Mouse (Mus musculus) liver, adult 2 months (tissue): Measurements from ENCODE around the gene Slc7a11. TPM values are rescaled to one million over a fixed set of nuclear protein-coding genes. Genes with fewer than 3 reads are reported as not detected.

ENCODE experiments used
- DNase-seq: peaks from one replicate; pipeline ENCODE4 v3.0.0-alpha.2; 2011; ENCODE audit warnings: low read depth, low spot score; ENCODE audit errors: extremely low read depth
- H3K27ac ChIP-seq: fragments of 200-500 bp; replicated peaks from 2 replicates; pipeline ENCODE4 v1.5.1; 2012; ENCODE audit warnings: low read depth, mild to moderate bottlenecking, control low read depth, inconsistent platforms, low read length; ENCODE audit not compliant: insufficient read depth
- H3K27me3 ChIP-seq: fragments of 200-500 bp; 2 replicates; pipeline ENCODE4 v1.6.1; 2012; ENCODE audit warnings: mild to moderate bottlenecking, moderate library complexity, low read length, inconsistent platforms; ENCODE audit not compliant: control insufficient read depth, insufficient read depth
- H3K36me3 ChIP-seq: fragments of 200-500 bp; 2 replicates; pipeline ENCODE4 v1.6.1; 2012; ENCODE audit warnings: low read length, inconsistent platforms; ENCODE audit not compliant: control insufficient read depth, insufficient read depth
- H3K4me1 ChIP-seq: fragments of 200-500 bp; 2 replicates; pipeline ENCODE4 v1.6.1; 2011; ENCODE audit warnings: low read length; ENCODE audit not compliant: control insufficient read depth, insufficient read depth
- H3K4me3 ChIP-seq: fragments of 200-500 bp; 2 replicates; pipeline ENCODE4 v1.5.1; 2011; ENCODE audit warnings: low read depth, mild to moderate bottlenecking, control low read depth, low read length, moderate library complexity; ENCODE audit not compliant: insufficient read depth
- H3K79me2 ChIP-seq: fragments of 200-500 bp; 2 replicates; pipeline ENCODE4 v1.6.1; 2012; ENCODE audit warnings: inconsistent platforms, mild to moderate bottlenecking, low read length, moderate library complexity; ENCODE audit not compliant: control insufficient read depth, insufficient read depth
- H3K9ac ChIP-seq: fragments of 200-500 bp; 2 replicates; pipeline ENCODE4 v1.6.1; 2012; ENCODE audit warnings: low read depth, mild to moderate bottlenecking, control low read depth, inconsistent platforms, low read length
- CTCF ChIP-seq: fragments of 200-500 bp; IDR thresholded peaks from 2 replicates; pipeline ENCODE4 v1.5.1; 2011; ENCODE audit warnings: low read depth, low read length, control low read depth
- POLR2A ChIP-seq: fragments of 200-500 bp; IDR thresholded peaks from 2 replicates; pipeline ENCODE4 v1.6.1; 2011; ENCODE audit warnings: low read length, control low read depth; ENCODE audit not compliant: insufficient read depth; ENCODE audit errors: extremely low read depth
- WGBS: fragments of 180-500 bp; shearing (Covaris S2); methylation state at CpG from one replicate; pipeline ENCODE4 v1.1.7; 2018; 5-methylcytosine and 5-hydroxymethylcytosine counted together
- polyA plus RNA-seq: library from polyadenylated mRNA; depleted of rRNA; stranded (reverse); fragments of >200 nt; gene quantifications from 2 replicates; pipeline ENCODE4 v1.2.3, GENCODE M21; 2012
- total RNA-seq: library from RNA; depleted of rRNA; stranded (reverse); fragments of >200 nt; gene quantifications from 2 replicates; pipeline ENCODE4 v1.2.3, GENCODE M21; 2014

The Slc7a11 gene
- total and polyA plus RNA-seq, 2 experiments = under 0.01 TPM; not detected in 1

DNA sequence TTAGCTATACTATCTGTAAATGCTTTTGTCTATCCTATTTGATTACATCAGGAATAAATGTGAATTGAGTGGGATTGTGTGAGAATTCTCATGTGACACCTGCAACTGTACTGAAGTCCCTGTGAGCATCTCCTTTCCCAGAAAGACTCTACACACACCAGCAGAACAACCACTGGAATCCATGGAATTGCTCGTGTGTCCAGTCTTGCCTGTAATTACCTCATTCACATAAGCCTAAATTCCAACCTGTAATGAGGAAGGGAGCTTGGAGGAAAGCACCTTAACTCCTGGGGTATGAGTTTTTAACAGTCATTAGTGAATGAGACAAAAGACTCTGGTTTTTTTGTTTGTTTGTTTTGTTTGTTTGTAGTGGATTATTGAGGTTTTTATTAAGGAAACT lies 12.6 kb upstream of the Slc7a11 start:
- WGBS = 67% methylated on average over 1 of the region's 1 CpGs
- no peaks in the 10 kb centered on the region for H3K79me2 ChIP-seq
- no peak overlapping the region for H3K27ac ChIP-seq
- no peak for DNase-seq
- no peaks in the 10 kb centered on the region for H3K36me3 ChIP-seq
- TF ChIP-seq CTCF (no peak), POLR2A (no peak)
- no peak overlapping the region for H3K4me3 ChIP-seq
- H3K27me3 ChIP-seq = no peaks in the 10 kb centered on the region
- H3K4me1 ChIP-seq = no peaks in the 10 kb centered on the region
- H3K9ac ChIP-seq = no peak overlapping the region

GRCm38 (mm10) chr3:50445050-50445775 lies 1.8 kb upstream of the Slc7a11 start:
- Histone ChIP-seq H3K79me2 (no peaks in the 10 kb centered on the region), H3K27ac (no peak overlapping the region), H3K27me3 (no peaks in the 10 kb centered on the region), H3K4me1 (peaks cover 3% of the 10 kb centered on the region), H3K36me3 (no peaks in the 10 kb centered on the region), H3K4me3 (no peak overlapping the region), H3K9ac (no peak overlapping the region)
- no peak for DNase-seq
- TF ChIP-seq POLR2A (no peak), CTCF (no peak)
- WGBS = 69% methylated on average over 10 of the region's 10 CpGs

GRCm38 (mm10) chr3:50443942-50444341 lies 528 bp upstream of the Slc7a11 start:
- no peaks in the 10 kb centered on the region for H3K79me2 ChIP-seq
- H3K27ac ChIP-seq = no peak overlapping the region
- no peak overlapping the region for H3K9ac ChIP-seq
- TF ChIP-seq POLR2A (no peak), CTCF (no peak)
- H3K4me1 ChIP-seq = peaks cover 3% of the 10 kb centered on the region
- H3K4me3 ChIP-seq = no peak overlapping the region
- DNase-seq = no peak
- 18% methylated on average over 9 of the region's 9 CpGs for WGBS
- H3K36me3 ChIP-seq = no peaks in the 10 kb centered on the region
- no peaks in the 10 kb centered on the region for H3K27me3 ChIP-seq

- TF ChIP-seq POLR2A (no peak), CTCF (no peak)
- WGBS = 80% methylated on average over 19 of the region's 19 CpGs
These were observed 797 bp downstream of the Slc7a11 start for GRCm38 (mm10) chr3:50442341-50443292.

DNA sequence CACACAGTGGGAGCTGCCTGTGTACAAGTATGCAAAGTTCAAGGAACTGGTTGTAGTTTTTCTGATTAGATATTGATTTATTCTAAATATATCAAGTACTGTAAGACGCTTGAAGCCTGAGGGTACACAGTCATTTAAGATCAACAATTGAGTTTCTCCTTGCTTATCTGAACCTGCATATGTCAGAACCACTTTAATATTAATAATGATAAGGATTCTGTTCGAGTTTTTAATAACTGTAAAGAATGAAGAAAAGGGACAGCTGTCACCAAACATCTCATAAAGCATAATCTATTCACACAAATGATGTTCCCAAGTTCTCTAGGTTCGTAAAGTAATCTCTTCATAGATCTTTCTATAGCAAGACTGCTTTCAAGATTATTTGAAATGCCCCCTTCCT lies 2.1 kb downstream of the Slc7a11 start:
- WGBS = 58% methylated on average over 3 of the region's 3 CpGs
- DNase-seq = no peak
- TF ChIP-seq POLR2A = no peak
- no peak for TF ChIP-seq CTCF

More at GRCm38 (mm10) chr3:50442341-50443292, 797 bp downstream of the Slc7a11 start:
- Histone ChIP-seq H3K4me1 (peaks cover 3% of the 10 kb centered on the region), H3K9ac (no peak overlapping the region), H3K36me3 (no peaks in the 10 kb centered on the region), H3K27me3 (no peaks in the 10 kb centered on the region), H3K27ac (no peak overlapping the region), H3K79me2 (no peaks in the 10 kb centered on the region), H3K4me3 (no peak overlapping the region)
- DNase-seq = no peak

DNA sequence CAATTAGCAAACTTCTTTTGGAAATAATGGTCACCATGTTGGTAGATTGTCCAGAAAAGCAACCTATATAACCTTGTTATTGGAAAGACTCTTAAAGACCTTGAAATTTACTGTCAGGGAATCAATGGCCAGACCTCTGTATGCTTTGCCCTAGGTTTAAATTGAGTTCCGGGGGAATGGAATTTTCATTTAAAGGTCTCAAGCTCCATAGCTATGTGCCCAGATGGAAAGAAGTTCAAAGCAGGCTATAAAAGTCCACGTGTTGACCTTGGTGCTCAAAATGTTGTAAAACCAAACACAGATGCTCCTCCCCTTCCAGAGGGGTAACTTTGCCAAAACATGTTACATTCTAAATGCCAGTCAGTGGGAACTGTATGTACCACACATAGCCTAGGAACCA lies 3.0 kb downstream of the Slc7a11 start:
- Histone ChIP-seq H3K4me3 (no peak overlapping the region), H3K4me1 (peaks cover 3% of the 10 kb centered on the region), H3K27ac (no peak overlapping the region), H3K27me3 (no peaks in the 10 kb centered on the region), H3K79me2 (no peaks in the 10 kb centered on the region), H3K36me3 (no peaks in the 10 kb centered on the region), H3K9ac (no peak overlapping the region)
- 79% methylated on average over 2 of the region's 2 CpGs for WGBS
- TF ChIP-seq CTCF (no peak), POLR2A (no peak)
- no peak for DNase-seq

More for the DNA sequence above, 2.1 kb downstream of the Slc7a11 start:
- Histone ChIP-seq H3K27ac (no peak overlapping the region), H3K79me2 (no peaks in the 10 kb centered on the region), H3K4me3 (no peak overlapping the region), H3K4me1 (peaks cover 3% of the 10 kb centered on the region), H3K9ac (no peak overlapping the region), H3K36me3 (no peaks in the 10 kb centered on the region), H3K27me3 (no peaks in the 10 kb centered on the region)
